Mouse (Mus musculus): ENCODE data around the gene Kri1. TPM values are rescaled to one million over a fixed set of nuclear protein-coding genes. Genes with fewer than 3 reads are reported as not detected.
A peak's percentile ranks its signal among the peaks of the same experiment; 100 is the strongest.

Kri1 gene
- total and polyA plus RNA-seq, 2 experiments = 6.5 to 9.7 TPM

DNA sequence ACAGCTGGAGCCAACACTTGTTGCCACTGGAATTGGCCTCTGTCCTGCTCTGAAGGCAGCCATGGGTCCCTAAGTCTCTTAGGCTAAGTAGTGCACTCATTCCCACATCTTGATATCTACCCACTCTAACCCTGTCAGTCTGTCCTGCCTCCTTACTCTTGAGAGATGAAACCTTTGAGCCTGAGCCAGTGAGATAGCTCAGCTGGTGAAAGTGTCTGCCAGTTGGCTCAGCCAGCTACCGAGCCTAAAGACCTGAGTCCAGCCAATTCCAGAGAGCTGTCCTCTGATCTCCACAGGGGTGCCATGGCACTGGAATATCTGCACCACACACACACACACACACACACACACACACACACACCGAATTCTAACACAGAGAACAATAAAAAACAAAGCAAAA is 37.3 kb downstream of the Kri1 start:
- peak; percentile 96 for DNase-seq (ENCODE audit: extremely low read depth, low read depth, low spot score)
- H3K27ac ChIP-seq (replicated peaks; ENCODE audit: insufficient read depth, low read depth, low read length) = peak overlapping the region; percentile 88
- H3K79me2 ChIP-seq (ENCODE audit: control insufficient read depth, insufficient read depth, low read length) = no peaks in the 10 kb centered on the region
- peaks cover 26% of the 10 kb centered on the region for H3K4me1 ChIP-seq (ENCODE audit: control insufficient read depth, insufficient read depth, low read length)
- 17% methylated on average over 2 of the region's 2 CpGs for WGBS
- no peaks in the 10 kb centered on the region for H3K36me3 ChIP-seq (ENCODE audit: control insufficient read depth, insufficient read depth, low read length)
- H3K4me3 ChIP-seq (ENCODE audit: insufficient read depth, low read depth, low read length) = no peak overlapping the region
- TF ChIP-seq POLR2A (IDR thresholded peaks at IDR 0.05; ENCODE audit: extremely low read depth, insufficient read depth, low read length) (no peak), CTCF (IDR thresholded peaks at IDR 0.05; ENCODE audit: low read depth, low read length) (no peak)
- no peak overlapping the region for H3K9ac ChIP-seq (ENCODE audit: low read depth, low read length)
- H3K27me3 ChIP-seq (ENCODE audit: control insufficient read depth, insufficient read depth, low read length) = no peaks in the 10 kb centered on the region

DNA sequence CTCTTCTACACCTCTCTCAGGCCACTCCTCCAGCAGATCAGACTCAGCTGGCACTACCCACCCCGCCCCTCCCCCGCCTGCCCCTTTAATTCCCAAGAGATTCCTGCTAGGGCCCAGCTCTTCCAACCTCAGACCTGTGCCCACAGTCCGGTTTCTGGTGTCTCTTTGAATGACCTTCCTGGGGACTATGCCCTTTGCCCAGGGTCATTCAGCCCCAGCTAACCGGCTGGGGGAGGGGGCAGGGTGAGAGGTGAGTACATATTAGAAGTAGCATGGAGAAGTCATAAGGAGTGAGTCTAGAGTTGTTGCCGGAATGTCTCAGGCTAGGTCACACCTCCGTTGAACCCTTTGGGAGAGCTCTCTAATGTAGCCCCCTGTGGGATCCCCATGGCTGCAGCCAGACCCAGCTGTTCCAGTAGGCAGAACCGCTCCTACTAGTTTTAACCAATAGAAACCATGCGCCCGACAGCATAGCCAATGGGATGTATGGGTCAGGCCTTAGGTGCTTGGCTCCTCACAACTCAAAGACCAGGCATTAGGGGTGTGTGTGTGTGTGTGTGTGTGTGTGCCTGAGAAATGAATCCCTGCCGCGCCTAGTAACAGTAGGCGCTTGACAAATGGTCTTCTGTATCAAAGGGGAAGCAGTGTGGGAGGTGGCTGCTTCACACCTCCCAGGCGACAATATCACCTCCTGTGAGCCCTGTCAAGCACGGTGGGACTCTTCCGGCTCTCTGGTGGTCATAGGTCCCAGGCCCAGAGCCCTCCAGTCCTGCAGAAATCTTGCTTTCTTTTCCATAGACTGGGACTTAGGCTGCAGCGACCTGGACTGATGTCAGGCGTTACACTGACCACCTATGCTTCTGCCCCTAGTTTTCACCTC is 37.9 kb downstream of the Kri1 start:
- no peaks in the 10 kb centered on the region for H3K79me2 ChIP-seq (ENCODE audit: control insufficient read depth, insufficient read depth, low read length)
- no peak overlapping the region for H3K4me3 ChIP-seq (ENCODE audit: insufficient read depth, low read depth, low read length)
- peak overlapping the region; percentile 88 for H3K27ac ChIP-seq (replicated peaks; ENCODE audit: insufficient read depth, low read depth, low read length)
- TF ChIP-seq POLR2A (IDR thresholded peaks at IDR 0.05; ENCODE audit: extremely low read depth, insufficient read depth, low read length) (no peak), CTCF (IDR thresholded peaks at IDR 0.05; ENCODE audit: low read depth, low read length) (no peak)
- 33% methylated on average over 17 of the region's 17 CpGs for WGBS
- no peaks in the 10 kb centered on the region for H3K27me3 ChIP-seq (ENCODE audit: control insufficient read depth, insufficient read depth, low read length)
- DNase-seq (ENCODE audit: extremely low read depth, low read depth, low spot score) = peak; percentile 88
- H3K36me3 ChIP-seq (ENCODE audit: control insufficient read depth, insufficient read depth, low read length) = no peaks in the 10 kb centered on the region
- H3K9ac ChIP-seq (ENCODE audit: low read depth, low read length) = no peak overlapping the region
- peaks cover 22% of the 10 kb centered on the region for H3K4me1 ChIP-seq (ENCODE audit: control insufficient read depth, insufficient read depth, low read length)

DNA sequence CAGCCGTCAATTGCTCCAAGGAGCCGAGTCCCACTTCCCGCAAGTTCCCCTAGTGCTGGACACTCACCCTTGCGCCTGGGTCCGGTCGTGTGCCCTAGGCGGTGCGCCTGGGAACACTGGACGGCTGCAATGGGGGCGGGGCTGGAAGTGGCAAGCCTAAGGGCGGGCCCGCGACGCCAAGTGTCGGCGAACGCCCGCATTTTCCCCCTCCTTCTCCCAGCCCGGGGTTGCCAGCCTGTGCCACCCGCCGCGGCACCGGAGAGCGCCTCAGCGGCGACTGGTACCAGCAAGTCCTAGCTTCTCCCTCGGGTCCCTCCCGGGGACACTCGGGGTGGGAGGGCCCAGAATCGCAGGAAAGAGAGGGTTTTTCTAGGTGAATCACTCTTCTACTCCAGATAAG is 39.4 kb downstream of the Kri1 start, which contains the start of gene S1pr5:
S1pr5 (minus strand) TSS at position 118 of the 400 bp plus-strand sequence.
- H3K4me3 ChIP-seq (ENCODE audit: insufficient read depth, low read depth, low read length) = peak within 1 kb of the TSS; percentile 53
- H3K9ac ChIP-seq (ENCODE audit: low read depth, low read length) = peak within 1 kb of the TSS; percentile 69

DNA sequence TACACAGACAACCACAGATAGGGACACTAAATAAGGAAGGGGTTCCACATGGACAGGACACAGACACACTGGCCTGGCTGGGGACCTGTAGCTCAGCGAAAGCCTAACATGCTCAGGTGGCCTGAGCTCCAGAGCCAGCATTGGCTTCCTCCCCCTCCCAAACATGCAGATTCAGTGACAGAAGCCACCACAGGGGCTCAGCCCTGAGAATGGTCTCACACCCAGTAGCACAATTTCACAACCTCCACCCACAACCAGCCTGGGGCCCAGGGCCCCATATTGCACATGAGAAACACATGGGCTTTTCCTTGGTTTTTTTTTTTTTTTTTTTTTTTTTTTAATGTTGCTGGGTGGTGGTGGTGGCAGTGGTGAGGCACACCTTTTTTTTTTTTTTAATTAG is 41.4 kb downstream of the Kri1 start:
- Histone ChIP-seq H3K27ac (replicated peaks; ENCODE audit: insufficient read depth, low read depth, low read length) (no peak overlapping the region), H3K4me3 (ENCODE audit: insufficient read depth, low read depth, low read length) (no peak overlapping the region), H3K79me2 (ENCODE audit: control insufficient read depth, insufficient read depth, low read length) (no peaks in the 10 kb centered on the region), H3K9ac (ENCODE audit: low read depth, low read length) (no peak overlapping the region), H3K4me1 (ENCODE audit: control insufficient read depth, insufficient read depth, low read length) (peaks cover 26% of the 10 kb centered on the region), H3K27me3 (ENCODE audit: control insufficient read depth, insufficient read depth, low read length) (peaks cover 7% of the 10 kb centered on the region), H3K36me3 (ENCODE audit: control insufficient read depth, insufficient read depth, low read length) (no peaks in the 10 kb centered on the region)
- 88% methylated on average over 1 of the region's 1 CpGs for whole genome bisulfite sequencing
- TF ChIP-seq CTCF (IDR thresholded peaks at IDR 0.05; ENCODE audit: low read depth, low read length) = no peak
- TF ChIP-seq POLR2A (IDR thresholded peaks at IDR 0.05; ENCODE audit: extremely low read depth, insufficient read depth, low read length) = no peak
- DNase-seq (ENCODE audit: extremely low read depth, low read depth, low spot score) = no peak

More for the DNA sequence above, 39.4 kb downstream of the Kri1 start, which contains the start of gene S1pr5:
- Histone ChIP-seq H3K27ac (replicated peaks; ENCODE audit: insufficient read depth, low read depth, low read length) (peak within 1 kb of the TSS; percentile 73), H3K36me3 (ENCODE audit: control insufficient read depth, insufficient read depth, low read length) (no peaks in the 10 kb centered on the region), H3K4me1 (ENCODE audit: control insufficient read depth, insufficient read depth, low read length) (peaks cover 26% of the 10 kb centered on the region), H3K27me3 (ENCODE audit: control insufficient read depth, insufficient read depth, low read length) (peaks cover 7% of the 10 kb centered on the region), H3K79me2 (ENCODE audit: control insufficient read depth, insufficient read depth, low read length) (no peaks in the 10 kb centered on the region)
- WGBS = 2% methylated on average over 30 of the region's 30 CpGs
- no peak for TF ChIP-seq CTCF (IDR thresholded peaks at IDR 0.05; ENCODE audit: low read depth, low read length)
- peak; percentile 16; the same call in 1 of the 2 replicates for TF ChIP-seq POLR2A (IDR thresholded peaks at IDR 0.05; ENCODE audit: extremely low read depth, insufficient read depth, low read length)
- peak; percentile 80 for DNase-seq (ENCODE audit: extremely low read depth, low read depth, low spot score)

DNA sequence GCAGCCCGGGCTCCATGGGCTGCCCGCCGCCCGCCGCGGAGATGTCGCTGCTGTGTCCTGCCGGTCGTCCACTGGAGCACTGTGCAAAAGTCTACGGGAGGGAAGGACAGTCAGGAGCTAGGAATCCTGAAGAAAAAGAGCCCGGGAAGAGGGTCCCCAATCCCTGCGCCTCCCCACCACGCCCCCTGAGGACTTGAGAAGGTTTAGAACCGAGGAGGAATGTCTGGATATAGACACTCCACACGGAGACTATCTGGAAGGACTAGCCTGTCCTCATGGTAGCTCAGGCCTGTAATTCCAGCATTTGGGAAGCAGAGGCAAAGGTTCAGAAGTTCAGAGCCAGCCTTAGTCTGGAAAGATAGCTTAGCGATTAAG is 42.7 kb downstream of the Kri1 start:
- Histone ChIP-seq H3K4me1 (ENCODE audit: control insufficient read depth, insufficient read depth, low read length) (peaks cover 18% of the 10 kb centered on the region), H3K27ac (replicated peaks; ENCODE audit: insufficient read depth, low read depth, low read length) (no peak overlapping the region), H3K36me3 (ENCODE audit: control insufficient read depth, insufficient read depth, low read length) (no peaks in the 10 kb centered on the region), H3K9ac (ENCODE audit: low read depth, low read length) (no peak overlapping the region; the same call in 1 of the 2 replicates), H3K4me3 (ENCODE audit: insufficient read depth, low read depth, low read length) (peak overlapping the region; percentile 46; the same call in 1 of the 2 replicates), H3K79me2 (ENCODE audit: control insufficient read depth, insufficient read depth, low read length) (no peaks in the 10 kb centered on the region), H3K27me3 (ENCODE audit: control insufficient read depth, insufficient read depth, low read length) (peaks cover 7% of the 10 kb centered on the region)
- TF ChIP-seq CTCF (IDR thresholded peaks at IDR 0.05; ENCODE audit: low read depth, low read length) (no peak), POLR2A (IDR thresholded peaks at IDR 0.05; ENCODE audit: extremely low read depth, insufficient read depth, low read length) (no peak)
- no peak for DNase-seq (ENCODE audit: extremely low read depth, low read depth, low spot score)
- 16% methylated on average over 16 of the region's 16 CpGs for WGBS
